Mouse (Mus musculus): ENCODE data around the gene Lypd6b. TPM values are rescaled to one million over a fixed set of nuclear protein-coding genes. Genes with fewer than 3 reads are reported as not detected.

Lypd6b gene
- polyA plus RNA-seq, 2 experiments, result 0.02 TPM; not detected in 1

GRCm38 (mm10) chr2:49811871-49812363 lies 24.4 kb downstream of the Lypd6b start:
- Histone ChIP-seq H3K27ac (no peak overlapping the region), H3K9ac (replicated peaks) (no peak overlapping the region), H3K4me2 (ENCODE audit: low read depth) (no peak overlapping the region), H3K9me3 (ENCODE audit: control insufficient read depth, low read length) (no peaks in the 10 kb centered on the region), H3K4me1 (replicated peaks; ENCODE audit: control insufficient read depth in 2 of 2, insufficient read depth in 2 of 2, low read length in 1 of 2) (0 out of 4 replicates have a peak, but pooled peaks cover 0 to 8% of the 10 kb centered on the region in 2 experiments), H3K27me3 (ENCODE audit: control insufficient read depth, insufficient read depth, low read length) (no peaks in the 10 kb centered on the region), H3K36me3 (replicated peaks; ENCODE audit: control insufficient read depth, insufficient read depth, low read depth) (no peaks in the 10 kb centered on the region), H3K4me3 (ENCODE audit: insufficient read depth in 1 of 2, low read depth in 2 of 2, low read length in 2 of 2) (no peak overlapping the region)
- DNase-seq (ENCODE audit: low read depth in 3 of 3, low spot score in 3 of 3), result no peak
- no peak for TF ChIP-seq EP300 (IDR thresholded peaks at IDR 0.05; ENCODE audit: low read depth)
- no peak for TF ChIP-seq CTCF (IDR thresholded peaks at IDR 0.05; ENCODE audit: low read depth)
- WGBS (ENCODE audit: insufficient replicate concordance), result 35% methylated on average over 4 of the region's 4 CpGs
- no peak for ATAC-seq (ENCODE audit: insufficient read depth)

GRCm38 (mm10) chr2:49813151-49813550 lies 25.7 kb downstream of the Lypd6b start:
- no peak overlapping the region for H3K27ac ChIP-seq
- ATAC-seq (ENCODE audit: insufficient read depth), result no peak
- 0 out of 4 replicates have a peak, but pooled peaks cover 0 to 8% of the 10 kb centered on the region in 2 experiments for H3K4me1 ChIP-seq (replicated peaks; ENCODE audit: control insufficient read depth in 2 of 2, insufficient read depth in 2 of 2, low read length in 1 of 2)
- no peaks in the 10 kb centered on the region for H3K36me3 ChIP-seq (replicated peaks; ENCODE audit: control insufficient read depth, insufficient read depth, low read depth)
- TF ChIP-seq EP300 (IDR thresholded peaks at IDR 0.05; ENCODE audit: low read depth) (no peak), CTCF (IDR thresholded peaks at IDR 0.05; ENCODE audit: low read depth) (no peak)
- no peak overlapping the region for H3K4me3 ChIP-seq (ENCODE audit: insufficient read depth in 1 of 2, low read depth in 2 of 2, low read length in 2 of 2)
- 25% methylated on average over 4 of the region's 4 CpGs for WGBS (ENCODE audit: insufficient replicate concordance)
- no peak overlapping the region for H3K9ac ChIP-seq (replicated peaks)
- H3K4me2 ChIP-seq (ENCODE audit: low read depth), result no peak overlapping the region
- DNase-seq (ENCODE audit: low read depth in 3 of 3, low spot score in 3 of 3), result no peak
- H3K27me3 ChIP-seq (ENCODE audit: control insufficient read depth, insufficient read depth, low read length), result no peaks in the 10 kb centered on the region
- no peaks in the 10 kb centered on the region for H3K9me3 ChIP-seq (ENCODE audit: control insufficient read depth, low read length)

DNA sequence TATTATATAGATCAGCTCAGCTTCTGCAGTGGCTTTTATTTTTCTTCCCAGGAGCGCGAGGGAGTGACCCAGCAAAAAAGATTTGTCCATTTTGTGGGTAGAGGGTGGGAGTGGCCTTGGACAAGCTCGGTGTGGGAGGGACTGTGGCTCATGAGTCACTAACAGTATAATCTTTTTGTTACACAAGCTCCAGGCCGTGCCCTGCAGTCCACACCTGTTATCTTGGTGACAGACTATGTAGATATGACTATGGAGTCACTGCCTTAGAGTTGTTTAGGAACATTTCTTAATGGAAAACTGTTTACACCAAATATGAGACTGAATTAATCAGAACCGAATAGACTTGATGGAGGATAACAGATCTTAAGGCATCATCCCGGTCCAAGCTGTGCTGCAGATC lies 26.5 kb downstream of the Lypd6b start:
- Histone ChIP-seq H3K4me1 (replicated peaks; ENCODE audit: control insufficient read depth in 2 of 2, insufficient read depth in 2 of 2, low read length in 1 of 2) (0 out of 4 replicates have a peak, but pooled peaks cover 0 to 8% of the 10 kb centered on the region in 2 experiments), H3K9ac (replicated peaks) (no peak overlapping the region), H3K4me3 (ENCODE audit: insufficient read depth in 1 of 2, low read depth in 2 of 2, low read length in 2 of 2) (no peak overlapping the region), H3K4me2 (ENCODE audit: low read depth) (no peak overlapping the region), H3K36me3 (replicated peaks; ENCODE audit: control insufficient read depth, insufficient read depth, low read depth) (no peaks in the 10 kb centered on the region), H3K27me3 (ENCODE audit: control insufficient read depth, insufficient read depth, low read length) (no peaks in the 10 kb centered on the region), H3K27ac (no peak overlapping the region), H3K9me3 (ENCODE audit: control insufficient read depth, low read length) (no peaks in the 10 kb centered on the region)
- ATAC-seq (ENCODE audit: insufficient read depth), result no peak
- 13% methylated on average over 6 of the region's 6 CpGs for WGBS (ENCODE audit: insufficient replicate concordance)
- DNase-seq (ENCODE audit: low read depth in 3 of 3, low spot score in 3 of 3), result peak; percentile 3 to 16 (median 5)
- no peak for TF ChIP-seq CTCF (IDR thresholded peaks at IDR 0.05; ENCODE audit: low read depth)
- no peak for TF ChIP-seq EP300 (IDR thresholded peaks at IDR 0.05; ENCODE audit: low read depth)

- Histone ChIP-seq H3K4me2 (ENCODE audit: low read depth) (no peak overlapping the region), H3K4me3 (ENCODE audit: insufficient read depth in 1 of 2, low read depth in 2 of 2, low read length in 2 of 2) (no peak overlapping the region), H3K27me3 (ENCODE audit: control insufficient read depth, insufficient read depth, low read length) (no peaks in the 10 kb centered on the region), H3K9ac (replicated peaks) (no peak overlapping the region), H3K27ac (no peak overlapping the region), H3K9me3 (ENCODE audit: control insufficient read depth, low read length) (no peaks in the 10 kb centered on the region), H3K36me3 (replicated peaks; ENCODE audit: control insufficient read depth, insufficient read depth, low read depth) (no peaks in the 10 kb centered on the region), H3K4me1 (replicated peaks; ENCODE audit: control insufficient read depth in 2 of 2, insufficient read depth in 2 of 2, low read length in 1 of 2) (0 out of 4 replicates have a peak, but pooled peaks cover 0 to 8% of the 10 kb centered on the region in 2 experiments)
- DNase-seq (ENCODE audit: low read depth in 3 of 3, low spot score in 3 of 3) (no peak), ATAC-seq (ENCODE audit: insufficient read depth) (no peak)
- 41% methylated on average over 3 of the region's 3 CpGs for WGBS (ENCODE audit: insufficient replicate concordance)
- TF ChIP-seq EP300 (IDR thresholded peaks at IDR 0.05; ENCODE audit: low read depth) (no peak), CTCF (IDR thresholded peaks at IDR 0.05; ENCODE audit: low read depth) (no peak)
Measured at GRCm38 (mm10) chr2:49815696-49816320, 28.3 kb downstream of the Lypd6b start.

DNA sequence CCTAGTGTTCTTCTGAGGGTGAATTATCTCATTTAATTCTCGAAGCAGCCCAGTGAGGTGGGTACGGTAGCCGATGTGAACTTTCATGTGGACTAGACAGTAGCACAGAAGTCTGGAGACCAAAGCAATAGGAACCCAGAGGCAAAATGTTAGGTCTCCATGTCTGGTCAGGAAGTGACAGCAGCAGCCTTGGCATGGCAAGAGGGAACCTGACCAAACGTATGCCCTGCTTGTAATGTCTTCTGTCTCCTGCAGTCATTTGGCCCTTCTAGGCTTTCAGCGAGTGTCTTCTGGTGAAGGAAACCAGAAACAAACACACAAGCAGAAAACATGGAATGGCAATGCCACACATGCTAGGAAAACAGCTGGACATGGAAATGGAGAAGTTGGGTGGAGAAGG lies 29.1 kb downstream of the Lypd6b start:
- WGBS (ENCODE audit: insufficient replicate concordance), result 60% methylated on average over 5 of the region's 5 CpGs
- no peak overlapping the region for H3K4me2 ChIP-seq (ENCODE audit: low read depth)
- H3K36me3 ChIP-seq (replicated peaks; ENCODE audit: control insufficient read depth, insufficient read depth, low read depth), result no peaks in the 10 kb centered on the region
- no peaks in the 10 kb centered on the region for H3K9me3 ChIP-seq (ENCODE audit: control insufficient read depth, low read length)
- H3K9ac ChIP-seq (replicated peaks), result no peak overlapping the region
- no peaks in the 10 kb centered on the region for H3K27me3 ChIP-seq (ENCODE audit: control insufficient read depth, insufficient read depth, low read length)
- H3K4me1 ChIP-seq (replicated peaks; ENCODE audit: control insufficient read depth in 2 of 2, insufficient read depth in 2 of 2, low read length in 1 of 2), result 0 out of 4 replicates have a peak, but pooled peaks cover 0 to 8% of the 10 kb centered on the region in 2 experiments
- TF ChIP-seq EP300 (IDR thresholded peaks at IDR 0.05; ENCODE audit: low read depth) (no peak), CTCF (IDR thresholded peaks at IDR 0.05; ENCODE audit: low read depth) (no peak)
- ATAC-seq (ENCODE audit: insufficient read depth) (no peak), DNase-seq (ENCODE audit: low read depth in 3 of 3, low spot score in 3 of 3) (no peak)
- H3K27ac ChIP-seq, result no peak overlapping the region
- no peak overlapping the region for H3K4me3 ChIP-seq (ENCODE audit: insufficient read depth in 1 of 2, low read depth in 2 of 2, low read length in 2 of 2)

Measured in liver, embryonic 14.5 days (tissue).